Mouse (Mus musculus): ENCODE measurements at regions not wholly inside any gene's neighbourhood (a gene's known extent, or its start where the extent isn't known, plus 50 kb on each side); places are given as distances from the start of the nearest gene placed in this dataset.

GRCm38 (mm10) chr5:77487837-77488827 is 80.3 kb upstream of the Igfbp7 start:
- DNase-seq (ENCODE audit: low read depth, low spot score): no peak

DNA sequence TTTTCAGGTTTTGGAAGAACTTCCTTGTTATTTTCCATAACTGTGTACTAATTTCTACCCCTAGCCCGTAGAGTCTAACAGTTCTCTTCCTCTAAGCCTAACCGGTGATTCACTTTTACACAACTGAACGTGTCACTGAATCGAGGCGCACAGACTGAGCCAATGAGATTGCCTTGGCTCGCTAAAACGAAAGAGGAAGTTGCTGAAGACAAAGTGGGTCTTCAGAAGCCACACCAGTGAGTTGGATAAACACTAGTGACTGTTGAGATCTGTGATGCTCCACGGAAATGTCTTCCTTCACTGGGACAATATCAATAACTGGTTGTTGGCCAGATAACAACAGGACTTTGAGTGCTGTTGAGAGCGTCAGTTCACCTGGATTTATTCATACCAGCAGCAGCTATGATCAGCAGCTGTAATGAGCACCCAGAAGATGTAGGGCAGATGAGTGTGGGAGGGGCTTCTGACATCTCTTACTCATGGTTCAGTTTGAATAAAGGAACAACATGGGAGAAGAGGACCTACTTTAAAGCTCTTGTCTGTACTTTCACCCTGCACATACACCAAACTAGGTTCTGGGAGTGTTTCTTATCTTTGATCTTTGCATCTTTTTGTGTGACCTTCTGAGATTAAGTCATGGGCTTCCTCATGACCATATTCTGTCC is 75.3 kb upstream of the Igfbp7 start:
- no peak for DNase-seq (ENCODE audit: low read depth, low spot score)

GRCm38 (mm10) chr5:77481811-77482210 is 74.0 kb upstream of the Igfbp7 start:
- no peak for DNase-seq (ENCODE audit: low read depth, low spot score)

- no peak for DNase-seq (ENCODE audit: low read depth, low spot score)
Measured at GRCm38 (mm10) chr5:77477794-77478193, 70.0 kb upstream of the Igfbp7 start.

DNA sequence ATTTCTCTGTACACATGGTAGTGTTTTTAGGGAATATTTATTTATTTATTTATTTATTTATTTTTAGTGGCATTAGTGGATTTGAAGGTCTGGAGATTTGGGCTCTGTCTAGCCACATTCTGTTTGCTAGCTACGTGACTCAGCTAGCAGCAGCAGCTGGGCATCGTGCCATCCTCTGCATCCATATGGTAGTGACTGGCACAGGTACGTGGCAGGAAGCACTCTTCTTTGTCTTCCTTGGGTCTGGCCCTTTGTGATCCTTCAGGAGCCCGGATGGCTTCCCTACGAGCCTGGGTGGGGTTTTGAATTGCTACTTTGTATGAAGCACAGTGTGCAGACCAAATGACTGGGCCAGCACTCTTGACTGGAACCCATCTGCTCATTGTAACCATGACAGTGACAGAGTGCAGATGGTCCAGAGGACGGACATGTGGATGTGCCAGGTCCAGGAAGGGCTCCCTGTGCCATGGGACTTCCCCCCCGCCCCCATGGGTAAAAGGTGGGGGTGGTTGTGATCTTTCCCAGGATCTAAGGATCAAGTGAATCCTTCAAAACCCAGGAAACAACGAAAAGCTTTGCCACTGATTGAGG is 66.2 kb upstream of the Igfbp7 start:
- no peak for DNase-seq (ENCODE audit: low read depth, low spot score)

DNA sequence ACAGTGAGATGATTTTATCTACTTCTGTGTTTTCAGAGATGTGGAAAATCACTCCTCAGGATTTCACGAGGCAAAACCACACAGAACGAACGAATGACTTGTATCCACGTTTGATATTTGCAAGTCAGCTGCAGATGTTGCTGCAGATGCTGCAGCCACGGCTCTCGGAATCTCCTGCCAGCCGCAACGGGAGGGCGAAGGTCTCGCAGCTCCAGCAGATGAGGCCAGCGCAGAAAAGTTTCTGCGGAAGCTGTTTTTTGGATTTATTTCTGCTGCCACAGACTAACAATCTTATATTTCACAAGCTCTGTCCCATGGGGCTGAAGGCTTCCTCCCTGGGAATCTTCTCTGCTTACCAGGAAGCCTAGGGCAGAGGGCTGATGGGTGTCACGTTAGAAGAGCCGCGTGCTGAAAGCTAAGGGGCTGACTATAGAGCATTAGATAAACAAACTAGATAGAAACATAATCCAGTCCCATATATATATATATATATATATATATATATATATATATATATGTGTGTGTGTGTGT is 61.5 kb upstream of the Igfbp7 start:
- DNase-seq (ENCODE audit: low read depth, low spot score): no peak

DNA sequence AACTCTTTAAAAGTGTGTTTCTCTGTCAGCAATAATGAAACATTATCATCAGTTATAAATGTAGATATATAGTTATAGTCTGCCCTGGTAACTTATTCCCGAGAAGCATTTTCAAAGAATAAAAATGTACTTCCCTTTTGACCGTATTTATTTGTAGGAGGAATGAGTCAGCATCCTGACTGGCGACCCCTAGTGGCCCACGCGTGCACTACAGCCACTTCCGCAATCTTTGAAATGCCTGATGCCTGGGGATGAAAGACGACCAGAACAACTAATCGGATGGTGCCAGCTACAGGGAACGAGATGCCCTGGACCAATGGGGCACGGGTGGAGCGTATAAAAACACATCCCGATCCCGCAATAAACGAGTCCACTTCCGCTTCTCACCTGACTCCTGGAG is 60.6 kb upstream of the Igfbp7 start:
- DNase-seq (ENCODE audit: low read depth, low spot score): no peak

DNA sequence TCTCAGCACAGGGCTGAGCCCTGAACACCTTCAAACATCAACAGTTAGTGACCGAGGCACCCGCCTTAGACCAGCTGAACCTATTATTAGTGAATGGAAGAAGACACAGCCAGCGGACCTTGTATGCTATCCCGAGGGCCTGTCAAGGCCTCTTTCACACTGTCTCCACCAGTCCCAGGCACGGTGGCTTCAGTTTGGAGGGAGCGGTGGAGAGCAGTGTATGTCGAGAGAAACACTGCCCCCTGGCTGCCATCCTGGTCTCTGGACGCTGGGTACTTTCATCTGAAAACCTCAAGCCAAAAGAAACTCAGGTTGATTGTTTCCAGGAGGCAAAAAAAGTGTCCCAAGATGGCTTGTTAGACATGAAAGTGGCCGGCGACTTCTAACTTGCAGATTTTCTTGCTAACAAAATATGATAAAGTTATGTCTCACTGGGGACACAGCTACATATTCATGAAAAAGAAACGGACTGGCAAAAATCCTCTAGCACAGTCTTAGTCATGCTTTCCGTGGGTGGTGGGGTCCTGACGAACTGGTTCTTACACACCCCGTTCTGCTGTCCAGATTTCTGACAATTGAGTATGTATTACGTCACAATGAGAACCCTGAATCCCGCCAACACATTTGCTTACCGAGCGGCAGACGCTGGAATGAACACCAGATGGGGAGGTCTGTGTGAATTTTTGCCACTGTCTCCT is 57.2 kb upstream of the Igfbp7 start:
- no peak for DNase-seq (ENCODE audit: low read depth, low spot score)

DNA sequence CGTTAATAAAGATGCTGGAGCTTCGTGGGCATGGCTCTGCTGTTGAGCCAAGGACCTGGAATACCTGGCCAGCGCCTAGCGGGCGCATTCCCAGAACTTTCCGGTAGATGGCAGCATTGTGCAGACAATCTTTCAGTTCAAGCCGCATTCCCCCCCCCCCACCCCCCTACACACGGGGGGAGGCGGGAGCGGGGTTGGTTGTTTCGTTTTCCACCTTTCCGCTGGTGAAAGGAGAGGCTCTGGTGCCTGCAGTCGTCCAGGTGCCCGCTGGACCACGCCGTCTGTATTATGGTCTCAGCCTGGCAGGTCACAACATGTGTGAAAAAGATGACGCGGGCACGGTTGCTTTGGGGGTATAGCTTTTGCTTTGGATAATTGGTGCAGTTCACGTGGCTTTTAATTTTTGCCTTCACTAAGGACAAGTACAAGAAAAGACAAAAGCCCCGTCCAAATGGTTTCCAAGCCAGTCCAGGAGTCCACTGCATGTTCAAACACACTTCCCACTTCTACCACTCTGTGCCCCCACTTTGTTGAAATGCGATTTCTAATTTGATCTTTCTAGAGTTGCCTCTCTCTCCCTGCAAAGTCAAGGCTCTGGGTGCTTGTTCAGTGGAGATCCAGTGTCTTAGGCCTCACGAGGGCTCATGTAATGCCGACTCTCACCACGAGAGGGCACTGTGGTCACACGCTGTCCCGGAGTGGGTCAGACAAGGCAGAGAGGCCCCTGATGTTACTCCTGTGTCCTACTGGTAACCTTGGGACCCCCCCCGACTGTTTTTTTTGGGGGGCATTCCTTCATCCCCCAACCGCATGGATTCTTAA is 52.3 kb upstream of the Igfbp7 start:
- peak; percentile 76 for DNase-seq (ENCODE audit: low read depth, low spot score)

Measured in retina, adult 2 months (tissue).